Mouse (Mus musculus) E14TG2a.4 (cell line): ENCODE measurements around the gene Lmntd1.

Experiments used
- CTCF ChIP-seq: conservative IDR thresholded peaks from 2 replicates; pipeline ENCODE4 v1.5.1; 2014; ENCODE audit warnings: low read length
- NANOG ChIP-seq: IDR thresholded peaks from 2 replicates; pipeline ENCODE4 v1.6.1; 2014; ENCODE audit warnings: borderline replicate concordance, low read length, mixed read lengths
- POU5F1 ChIP-seq: IDR thresholded peaks from 2 replicates; pipeline ENCODE4 v1.6.1; 2014; ENCODE audit warnings: low read length, borderline replicate concordance

- TF ChIP-seq CTCF (no peak), POU5F1 (no peak), NANOG (no peak)
These were observed 39.5 kb upstream of the Lmntd1 start for GRCm38 (mm10) chr6:145653626-145654025.
